Mouse (Mus musculus): ENCODE measurements around the gene Clybl. TPM values are rescaled to one million over a fixed set of nuclear protein-coding genes. Genes with fewer than 3 reads are reported as not detected.

Gene Clybl
- polyA plus RNA-seq, 1 experiment from 2014 or later, result 22.1 TPM

DNA sequence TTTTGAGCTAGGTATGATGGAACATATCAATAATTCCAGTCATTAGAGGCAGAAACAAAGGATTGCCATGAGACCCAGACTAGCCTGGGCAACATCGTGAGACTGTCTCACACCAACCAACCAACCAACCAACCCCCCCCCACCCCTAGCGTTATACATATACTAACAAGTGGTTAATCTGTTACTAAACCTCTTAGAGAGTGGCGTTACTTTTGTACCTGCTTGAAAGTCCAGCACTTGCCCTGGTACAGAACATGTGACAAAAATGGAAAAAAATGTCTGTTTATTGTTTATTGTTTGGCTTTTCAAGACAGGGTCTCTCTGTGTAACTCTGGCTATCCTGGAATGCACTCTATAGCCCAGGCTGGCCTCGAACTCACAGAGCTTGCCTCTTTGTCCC lies 35.7 kb downstream of the Clybl start:
- Histone ChIP-seq H3K9me3 (replicated peaks; ENCODE audit: control insufficient read depth, low read length) (peaks cover 2% of the 10 kb centered on the region; the same call in 1 of the 2 replicates), H3K4me3 (ENCODE audit: low read depth, low read length) (no peak overlapping the region), H3K27me3 (ENCODE audit: control insufficient read depth, insufficient read depth, low read depth, low read length) (no peaks in the 10 kb centered on the region), H3K36me3 (ENCODE audit: control insufficient read depth, insufficient read depth) (no peaks in the 10 kb centered on the region), H3K9ac (ENCODE audit: low read depth, low read length) (no peak overlapping the region), H3K4me1 (ENCODE audit: control insufficient read depth, low read depth, low read length) (no peaks in the 10 kb centered on the region; the same call in 1 of the 2 replicates), H3K4me2 (ENCODE audit: low read depth, low read length) (no peak overlapping the region), H3K27ac (ENCODE audit: low read length) (no peak overlapping the region)
- peak; percentile 39; the same call in 1 of the 2 replicates for ATAC-seq (ENCODE audit: low read depth)
- 61% methylated on average over 4 of the region's 4 CpGs for WGBS (ENCODE audit: insufficient replicate concordance)

DNA sequence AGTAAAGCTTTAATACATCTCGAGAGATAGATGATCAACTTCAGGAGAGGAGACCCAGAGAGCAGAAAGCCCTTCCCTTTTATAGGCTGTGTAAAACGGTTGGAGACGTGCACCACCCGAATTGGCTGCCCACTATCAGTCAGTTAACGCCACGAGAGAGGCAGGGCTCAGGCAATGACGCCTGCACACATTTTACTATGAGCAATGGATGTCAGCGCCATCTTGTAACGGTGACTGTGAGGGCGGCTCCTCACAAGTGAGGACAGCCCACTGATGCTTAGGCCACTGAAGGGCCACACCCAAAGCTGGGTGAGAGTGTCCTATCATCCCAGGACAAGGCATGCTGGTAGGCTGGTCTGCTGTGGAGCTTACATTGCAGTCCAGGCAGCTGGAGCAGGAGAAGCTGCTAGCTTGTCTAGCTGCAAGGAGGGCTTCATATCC lies 41.5 kb downstream of the Clybl start:
- 50% methylated on average over 10 of the region's 10 CpGs for WGBS (ENCODE audit: insufficient replicate concordance)
- Histone ChIP-seq H3K9me3 (replicated peaks; ENCODE audit: control insufficient read depth, low read length) (peaks cover 2% of the 10 kb centered on the region; the same call in 1 of the 2 replicates), H3K27me3 (ENCODE audit: control insufficient read depth, insufficient read depth, low read depth, low read length) (no peaks in the 10 kb centered on the region; the same call in 1 of the 2 replicates), H3K27ac (ENCODE audit: low read length) (no peak overlapping the region), H3K36me3 (ENCODE audit: control insufficient read depth, insufficient read depth) (no peaks in the 10 kb centered on the region), H3K4me1 (ENCODE audit: control insufficient read depth, low read depth, low read length) (peaks cover 3% of the 10 kb centered on the region; the same call in 1 of the 2 replicates), H3K4me2 (ENCODE audit: low read depth, low read length) (no peak overlapping the region), H3K9ac (ENCODE audit: low read depth, low read length) (no peak overlapping the region), H3K4me3 (ENCODE audit: low read depth, low read length) (no peak overlapping the region)
- ATAC-seq (ENCODE audit: low read depth), result peak; percentile 39

DNA sequence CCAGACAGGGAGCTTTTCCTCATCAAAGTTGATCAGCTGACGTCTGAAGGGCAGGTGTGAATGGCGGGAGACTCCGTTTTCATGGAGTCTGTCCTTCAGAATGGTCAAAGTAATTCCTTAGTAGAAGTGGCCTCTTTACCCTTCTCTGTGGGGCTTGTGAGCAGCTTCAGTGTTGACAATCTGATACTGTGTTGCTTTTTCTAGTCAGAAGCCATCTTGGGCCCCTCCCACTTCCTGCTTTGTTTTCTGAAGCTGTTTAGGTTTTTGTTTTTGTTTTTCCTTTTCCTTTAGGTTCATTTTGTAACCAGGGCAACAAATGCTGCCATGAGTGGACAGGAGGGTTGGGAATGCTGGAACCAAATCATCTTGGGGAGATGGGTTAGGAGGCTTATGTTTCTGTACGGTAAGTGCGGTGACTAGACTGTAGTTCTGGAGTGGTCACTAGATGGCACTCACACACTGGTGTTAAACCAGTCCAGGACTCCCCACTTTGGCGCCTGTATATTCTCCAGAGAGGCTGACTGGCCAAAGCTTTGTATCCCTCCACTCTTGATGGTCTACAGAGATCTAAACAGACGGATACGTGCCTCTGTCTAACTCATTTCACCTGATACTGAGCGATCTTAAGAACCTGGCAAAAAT lies 42.1 kb downstream of the Clybl start:
- Histone ChIP-seq H3K36me3 (ENCODE audit: control insufficient read depth, insufficient read depth) (no peaks in the 10 kb centered on the region), H3K9me3 (replicated peaks; ENCODE audit: control insufficient read depth, low read length) (peaks cover 2% of the 10 kb centered on the region; the same call in 1 of the 2 replicates), H3K9ac (ENCODE audit: low read depth, low read length) (no peak overlapping the region), H3K27me3 (ENCODE audit: control insufficient read depth, insufficient read depth, low read depth, low read length) (no peaks in the 10 kb centered on the region; the same call in 1 of the 2 replicates), H3K27ac (ENCODE audit: low read length) (no peak overlapping the region), H3K4me3 (ENCODE audit: low read depth, low read length) (peak overlapping the region; percentile 30; the same call in 1 of the 2 replicates), H3K4me2 (ENCODE audit: low read depth, low read length) (peak overlapping the region; percentile 54), H3K4me1 (ENCODE audit: control insufficient read depth, low read depth, low read length) (peaks cover 3% of the 10 kb centered on the region; the same call in 1 of the 2 replicates)
- peak; percentile 63; the same call in 1 of the 2 replicates for ATAC-seq (ENCODE audit: low read depth)
- 20% methylated on average over 9 of the region's 9 CpGs for WGBS (ENCODE audit: insufficient replicate concordance)

DNA sequence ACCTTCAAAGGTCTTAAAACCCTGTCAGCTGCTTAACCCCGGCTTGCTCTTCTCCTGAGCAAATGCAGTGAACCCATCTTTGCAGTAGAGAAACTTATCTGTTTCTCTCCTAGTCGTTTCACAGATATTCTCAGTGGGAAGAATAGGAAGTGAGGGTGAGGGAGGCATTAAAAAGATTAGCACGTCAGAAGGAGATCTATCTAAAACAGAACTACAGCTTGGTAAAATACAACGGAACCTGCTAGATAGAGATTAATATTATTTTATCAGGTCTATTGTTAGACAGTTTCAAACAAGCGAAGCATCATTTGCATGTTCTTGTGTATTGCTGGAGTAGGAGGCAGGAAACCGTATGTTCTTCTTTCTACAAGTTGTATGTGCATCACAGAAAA lies 42.6 kb downstream of the Clybl start:
- peaks cover 3% of the 10 kb centered on the region; the same call in 1 of the 2 replicates for H3K4me1 ChIP-seq (ENCODE audit: control insufficient read depth, low read depth, low read length)
- no peaks in the 10 kb centered on the region for H3K36me3 ChIP-seq (ENCODE audit: control insufficient read depth, insufficient read depth)
- WGBS (ENCODE audit: insufficient replicate concordance), result 25% methylated on average over 6 of the region's 6 CpGs
- no peaks in the 10 kb centered on the region; the same call in 1 of the 2 replicates for H3K27me3 ChIP-seq (ENCODE audit: control insufficient read depth, insufficient read depth, low read depth, low read length)
- ATAC-seq (ENCODE audit: low read depth), result no peak
- H3K4me2 ChIP-seq (ENCODE audit: low read depth, low read length), result no peak overlapping the region
- peaks cover 2% of the 10 kb centered on the region; the same call in 1 of the 2 replicates for H3K9me3 ChIP-seq (replicated peaks; ENCODE audit: control insufficient read depth, low read length)
- no peak overlapping the region for H3K4me3 ChIP-seq (ENCODE audit: low read depth, low read length)
- no peak overlapping the region for H3K27ac ChIP-seq (ENCODE audit: low read length)
- H3K9ac ChIP-seq (ENCODE audit: low read depth, low read length), result no peak overlapping the region

DNA sequence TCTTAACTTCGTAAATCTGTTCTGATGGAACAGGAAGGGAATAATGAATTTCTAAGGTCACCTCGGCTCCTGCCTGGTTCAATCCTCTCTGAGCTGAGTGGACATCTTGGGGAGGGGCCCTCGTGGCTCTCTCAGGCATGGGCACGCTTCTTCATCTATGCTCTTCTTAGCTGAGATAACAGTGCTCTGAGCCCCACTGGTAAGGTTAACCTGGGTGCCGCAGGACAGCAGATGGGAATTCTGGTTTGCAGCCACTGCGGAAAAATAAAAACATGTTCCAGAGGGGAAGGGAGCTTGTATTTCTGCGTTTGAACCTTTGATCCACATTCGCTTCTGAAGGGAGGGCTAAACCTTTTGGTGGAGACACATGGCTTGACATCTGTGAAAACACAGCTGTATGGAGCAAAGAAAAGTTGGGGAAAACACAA lies 43.0 kb downstream of the Clybl start:
- no peaks in the 10 kb centered on the region for H3K9me3 ChIP-seq (replicated peaks; ENCODE audit: control insufficient read depth, low read length)
- peaks cover 3% of the 10 kb centered on the region; the same call in 1 of the 2 replicates for H3K4me1 ChIP-seq (ENCODE audit: control insufficient read depth, low read depth, low read length)
- 51% methylated on average over 8 of the region's 8 CpGs for WGBS (ENCODE audit: insufficient replicate concordance)
- ATAC-seq (ENCODE audit: low read depth), result no peak
- no peaks in the 10 kb centered on the region; the same call in 1 of the 2 replicates for H3K27me3 ChIP-seq (ENCODE audit: control insufficient read depth, insufficient read depth, low read depth, low read length)
- H3K4me3 ChIP-seq (ENCODE audit: low read depth, low read length), result no peak overlapping the region
- H3K36me3 ChIP-seq (ENCODE audit: control insufficient read depth, insufficient read depth), result no peaks in the 10 kb centered on the region
- H3K9ac ChIP-seq (ENCODE audit: low read depth, low read length), result no peak overlapping the region
- H3K4me2 ChIP-seq (ENCODE audit: low read depth, low read length), result no peak overlapping the region
- H3K27ac ChIP-seq (ENCODE audit: low read length), result no peak overlapping the region

DNA sequence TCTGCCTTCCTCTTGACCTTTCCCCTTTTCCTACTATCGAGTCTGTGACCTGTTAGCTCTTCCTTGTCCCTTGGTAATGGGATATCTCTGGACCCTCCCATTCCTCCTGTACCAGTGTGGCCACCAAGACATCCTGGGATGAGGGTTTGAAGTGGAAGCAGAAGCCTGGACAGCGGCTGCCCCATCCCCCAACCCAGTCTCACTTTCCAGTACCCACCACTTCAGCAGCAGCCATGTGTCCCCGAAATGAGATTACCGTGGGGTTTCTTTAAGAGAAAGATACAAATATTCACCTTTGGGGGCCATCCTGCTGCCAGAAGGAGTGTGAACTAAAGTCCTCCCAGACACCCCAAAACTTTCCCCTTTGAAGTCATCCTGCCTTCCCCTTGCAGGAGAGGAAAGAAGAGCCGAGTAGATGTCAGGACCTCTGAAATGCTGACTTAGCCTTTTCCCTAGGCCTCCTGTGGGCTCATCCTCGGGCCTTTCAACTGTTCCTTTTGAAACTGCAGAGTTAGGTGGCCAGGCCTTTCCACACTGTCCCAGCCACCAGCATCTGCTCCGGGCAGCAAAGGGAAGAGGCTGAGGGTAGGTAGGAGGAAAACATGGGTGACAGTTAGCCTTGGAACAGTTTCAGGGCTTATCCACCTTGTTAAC lies 44.1 kb downstream of the Clybl start:
- no peaks in the 10 kb centered on the region for H3K9me3 ChIP-seq (replicated peaks; ENCODE audit: control insufficient read depth, low read length)
- no peaks in the 10 kb centered on the region; the same call in 1 of the 2 replicates for H3K27me3 ChIP-seq (ENCODE audit: control insufficient read depth, insufficient read depth, low read depth, low read length)
- H3K4me3 ChIP-seq (ENCODE audit: low read depth, low read length), result no peak overlapping the region
- WGBS (ENCODE audit: insufficient replicate concordance), result 50% methylated on average over 7 of the region's 7 CpGs
- no peaks in the 10 kb centered on the region for H3K36me3 ChIP-seq (ENCODE audit: control insufficient read depth, insufficient read depth)
- no peak overlapping the region for H3K9ac ChIP-seq (ENCODE audit: low read depth, low read length)
- no peak overlapping the region for H3K27ac ChIP-seq (ENCODE audit: low read length)
- no peak for ATAC-seq (ENCODE audit: low read depth)
- peaks cover 3% of the 10 kb centered on the region; the same call in 1 of the 2 replicates for H3K4me1 ChIP-seq (ENCODE audit: control insufficient read depth, low read depth, low read length)
- H3K4me2 ChIP-seq (ENCODE audit: low read depth, low read length), result no peak overlapping the region

DNA sequence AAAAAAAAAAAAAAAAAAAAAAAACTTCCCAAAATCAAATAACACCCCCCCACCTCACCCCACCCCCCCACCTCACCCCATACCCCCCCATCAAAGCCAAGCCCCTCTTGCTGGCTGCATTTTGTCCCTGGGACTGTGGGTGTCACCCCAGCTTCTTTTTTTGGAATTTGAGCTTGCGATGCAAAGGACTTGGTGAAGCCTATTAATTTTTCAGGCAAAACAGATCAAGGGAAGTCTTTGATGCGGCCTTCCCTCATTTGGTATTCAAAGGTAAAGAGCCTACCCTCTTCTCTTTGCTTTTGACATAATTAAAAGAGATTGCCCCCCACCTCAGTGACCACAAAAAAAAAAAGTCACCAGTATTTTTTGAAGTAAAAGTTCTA lies 44.6 kb downstream of the Clybl start:
- ATAC-seq (ENCODE audit: low read depth), result no peak
- Histone ChIP-seq H3K27ac (ENCODE audit: low read length) (no peak overlapping the region), H3K9ac (ENCODE audit: low read depth, low read length) (no peak overlapping the region), H3K27me3 (ENCODE audit: control insufficient read depth, insufficient read depth, low read depth, low read length) (no peaks in the 10 kb centered on the region; the same call in 1 of the 2 replicates), H3K4me3 (ENCODE audit: low read depth, low read length) (no peak overlapping the region), H3K4me1 (ENCODE audit: control insufficient read depth, low read depth, low read length) (peaks cover 3% of the 10 kb centered on the region; the same call in 1 of the 2 replicates), H3K36me3 (ENCODE audit: control insufficient read depth, insufficient read depth) (no peaks in the 10 kb centered on the region), H3K4me2 (ENCODE audit: low read depth, low read length) (no peak overlapping the region), H3K9me3 (replicated peaks; ENCODE audit: control insufficient read depth, low read length) (no peaks in the 10 kb centered on the region)
- 63% methylated on average over 2 of the region's 2 CpGs for WGBS (ENCODE audit: insufficient replicate concordance)

DNA sequence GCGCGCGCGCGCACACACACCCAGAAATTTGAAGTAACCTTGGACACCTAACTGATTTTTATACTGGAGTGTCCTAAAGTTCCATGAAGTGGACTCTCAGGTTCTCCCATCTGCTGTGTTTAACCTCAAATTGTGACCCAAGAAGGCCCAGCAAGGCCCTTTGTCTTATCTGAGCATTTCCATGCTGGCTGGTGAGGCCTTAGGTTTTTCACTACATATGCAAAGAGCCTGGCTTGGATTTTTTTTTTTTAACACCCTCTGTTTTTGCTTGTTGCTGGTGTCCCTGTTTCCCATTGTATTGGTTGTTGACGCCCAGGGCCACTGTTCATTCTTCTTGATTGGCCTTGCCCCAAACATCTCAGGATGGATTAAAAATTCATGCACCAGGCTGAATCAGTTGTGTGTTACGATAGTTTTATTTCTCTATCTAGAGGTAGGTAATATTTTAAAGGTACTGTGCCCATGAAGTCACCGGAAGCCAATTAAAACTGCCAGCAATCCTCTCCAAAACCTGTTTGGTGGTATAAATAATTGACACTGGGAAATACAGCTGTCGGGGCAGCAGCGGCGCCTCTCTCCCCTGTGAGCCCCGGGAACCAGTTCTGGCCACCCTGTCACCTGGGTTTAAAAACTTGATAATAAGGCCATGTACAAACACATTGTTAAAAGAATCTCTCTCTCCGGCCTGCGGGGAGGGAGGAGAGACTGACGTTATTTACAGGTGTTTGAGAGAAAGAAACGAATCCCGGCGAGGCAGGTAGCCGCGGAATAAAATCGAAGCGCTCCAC lies 45.4 kb downstream of the Clybl start:
- no peaks in the 10 kb centered on the region; the same call in 1 of the 2 replicates for H3K27me3 ChIP-seq (ENCODE audit: control insufficient read depth, insufficient read depth, low read depth, low read length)
- 67% methylated on average over 22 of the region's 22 CpGs for WGBS (ENCODE audit: insufficient replicate concordance)

More for the DNA sequence above, 45.4 kb downstream of the Clybl start:
- no peak for ATAC-seq (ENCODE audit: low read depth)
- Histone ChIP-seq H3K4me3 (ENCODE audit: low read depth, low read length) (no peak overlapping the region), H3K4me1 (ENCODE audit: control insufficient read depth, low read depth, low read length) (peaks cover 3% of the 10 kb centered on the region; the same call in 1 of the 2 replicates), H3K9me3 (replicated peaks; ENCODE audit: control insufficient read depth, low read length) (no peaks in the 10 kb centered on the region), H3K4me2 (ENCODE audit: low read depth, low read length) (no peak overlapping the region), H3K9ac (ENCODE audit: low read depth, low read length) (no peak overlapping the region), H3K36me3 (ENCODE audit: control insufficient read depth, insufficient read depth) (no peaks in the 10 kb centered on the region), H3K27ac (ENCODE audit: low read length) (no peak overlapping the region)

Data from liver, embryonic 16.5 days (tissue).